Mouse (Mus musculus) telencephalon, adult 2 months (tissue): ENCODE data around the gene 4933402J07Rik.

Experiments
- DNase-seq: peaks from one replicate; pipeline ENCODE4 v3.0.0-alpha.2; 2011; ENCODE audit warnings: low read depth, low spot score

4933402J07Rik gene

GRCm38 (mm10) chr8:87620225-87620624 is 56.6 kb downstream of the 4933402J07Rik start:
- no peak for DNase-seq

GRCm38 (mm10) chr8:87621181-87621580 is 57.5 kb downstream of the 4933402J07Rik start:
- no peak for DNase-seq

GRCm38 (mm10) chr8:87629656-87630055 is 66.0 kb downstream of the 4933402J07Rik start:
- DNase-seq = no peak

GRCm38 (mm10) chr8:87631776-87632175 is 68.1 kb downstream of the 4933402J07Rik start:
- no peak for DNase-seq

GRCm38 (mm10) chr8:87636226-87636742 is 72.6 kb downstream of the 4933402J07Rik start:
- no peak for DNase-seq
